Mouse (Mus musculus): Measurements from ENCODE around the gene Susd3. TPM values are rescaled to one million over a fixed set of nuclear protein-coding genes. Genes with fewer than 3 reads are reported as not detected.

Susd3 gene
- polyA plus RNA-seq (2015; fragmentation: Nextera tagmentation; extraction: Ambion mirVana): 0.56 and 0.85 TPM in 2 replicates

DNA sequence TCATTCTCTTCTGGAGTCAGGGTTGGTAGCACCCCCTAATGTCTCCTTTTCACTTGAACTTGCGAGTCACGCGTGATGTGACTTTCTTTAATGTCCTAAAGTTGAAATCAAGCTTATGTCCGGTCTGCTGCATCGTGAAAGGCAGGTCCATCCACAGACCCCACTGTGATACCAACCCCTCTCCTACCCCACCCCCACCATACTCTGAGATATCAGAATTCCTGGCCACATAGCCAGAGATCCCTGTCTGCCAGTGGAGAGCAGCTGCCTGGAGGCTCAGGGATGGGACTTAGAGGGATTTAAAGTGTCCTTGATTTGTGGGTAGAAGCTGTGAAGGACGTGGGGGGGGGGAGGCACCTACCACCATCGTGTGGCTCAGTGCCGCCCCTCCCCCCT, at the start of gene Susd3:
Gene Susd3, minus strand, starts transcription at position 240 of the 396 bp plus-strand sequence.
- Histone ChIP-seq H3K36me3 (ENCODE audit: control insufficient read depth, insufficient read depth, low read length) (no peaks in the 10 kb centered on the region), H3K4me3 (ENCODE audit: low read length) (peak within 1 kb of the TSS; percentile 38), H3K9ac (ENCODE audit: low read depth, low read length) (peak within 1 kb of the TSS; percentile 19; the same call in 1 of the 2 replicates), H3K4me2 (ENCODE audit: low read length) (peak within 1 kb of the TSS; percentile 67), H3K4me1 (ENCODE audit: control insufficient read depth, insufficient read depth, low read depth, low read length) (peaks cover 7% of the 10 kb centered on the region), H3K27me3 (replicated peaks; ENCODE audit: control insufficient read depth, insufficient read depth, low read length) (peaks cover 21% of the 10 kb centered on the region), H3K27ac (ENCODE audit: low read depth, low read length) (no peak within 1 kb of the TSS), H3K9me3 (ENCODE audit: control insufficient read depth, low read length) (no peaks in the 10 kb centered on the region)
- 23% methylated on average over 8 of the region's 8 CpGs for WGBS
- ATAC-seq: no peak

GRCm38 (mm10) chr13:49296270-49296669, 47.8 kb upstream of the Susd3 start:
- Histone ChIP-seq H3K27ac (ENCODE audit: low read depth, low read length) (no peak overlapping the region), H3K4me3 (ENCODE audit: low read length) (no peak overlapping the region), H3K9me3 (ENCODE audit: control insufficient read depth, low read length) (no peaks in the 10 kb centered on the region), H3K4me2 (ENCODE audit: low read length) (no peak overlapping the region), H3K9ac (ENCODE audit: low read depth, low read length) (no peak overlapping the region), H3K27me3 (replicated peaks; ENCODE audit: control insufficient read depth, insufficient read depth, low read length) (no peaks in the 10 kb centered on the region), H3K36me3 (ENCODE audit: control insufficient read depth, insufficient read depth, low read length) (no peaks in the 10 kb centered on the region), H3K4me1 (ENCODE audit: control insufficient read depth, insufficient read depth, low read depth, low read length) (no peaks in the 10 kb centered on the region)
- 84% methylated on average over 7 of the region's 7 CpGs for WGBS
- ATAC-seq: no peak

DNA sequence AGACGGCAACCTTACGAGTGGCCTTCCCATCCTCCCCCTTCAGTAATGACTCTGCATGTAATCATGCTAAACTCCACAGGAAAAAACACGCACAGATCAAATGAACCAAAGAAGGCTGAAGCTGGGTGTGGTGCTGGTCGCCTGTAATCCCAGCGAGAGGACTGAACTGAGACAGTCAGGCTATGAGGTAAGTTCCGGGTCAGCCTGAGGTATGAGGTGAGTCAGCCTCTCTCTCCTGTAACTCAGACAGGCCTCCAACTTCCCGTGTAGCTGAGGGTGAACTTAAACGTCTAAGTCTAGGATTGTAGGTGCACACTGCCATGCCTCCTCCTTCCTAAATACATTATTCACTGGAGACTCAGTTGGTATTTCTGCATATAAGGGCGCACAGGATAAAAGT, 45.6 kb upstream of the Susd3 start:
- Histone ChIP-seq H3K9me3 (ENCODE audit: control insufficient read depth, low read length) (no peaks in the 10 kb centered on the region), H3K4me3 (ENCODE audit: low read length) (no peak overlapping the region), H3K27ac (ENCODE audit: low read depth, low read length) (no peak overlapping the region), H3K4me1 (ENCODE audit: control insufficient read depth, insufficient read depth, low read depth, low read length) (no peaks in the 10 kb centered on the region), H3K9ac (ENCODE audit: low read depth, low read length) (no peak overlapping the region), H3K4me2 (ENCODE audit: low read length) (no peak overlapping the region), H3K27me3 (replicated peaks; ENCODE audit: control insufficient read depth, insufficient read depth, low read length) (no peaks in the 10 kb centered on the region), H3K36me3 (ENCODE audit: control insufficient read depth, insufficient read depth, low read length) (no peaks in the 10 kb centered on the region)
- WGBS: 90% methylated on average over 9 of the region's 9 CpGs
- no peak for ATAC-seq

DNA sequence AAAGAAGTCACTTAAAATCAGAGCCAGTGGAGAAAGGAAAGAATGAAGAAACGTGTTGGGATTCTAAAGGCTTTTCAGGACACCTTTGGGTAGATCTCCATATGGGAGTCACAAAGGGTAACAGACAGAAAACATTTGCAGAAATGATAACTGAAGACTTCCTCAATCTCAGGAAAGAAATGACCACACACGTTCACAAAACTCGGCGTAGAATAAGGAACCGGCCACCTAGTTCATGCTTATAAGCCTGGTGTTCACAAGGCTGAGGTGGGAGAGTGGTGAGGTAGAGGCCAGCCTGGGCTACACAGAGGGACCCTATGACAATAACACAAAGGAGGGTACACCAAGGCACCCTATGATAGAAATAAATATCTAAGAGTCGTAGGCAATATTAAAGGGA, 43.4 kb upstream of the Susd3 start:
- ATAC-seq: no peak
- Histone ChIP-seq H3K4me2 (ENCODE audit: low read length) (no peak overlapping the region), H3K4me3 (ENCODE audit: low read length) (no peak overlapping the region), H3K27me3 (replicated peaks; ENCODE audit: control insufficient read depth, insufficient read depth, low read length) (no peaks in the 10 kb centered on the region), H3K36me3 (ENCODE audit: control insufficient read depth, insufficient read depth, low read length) (peaks cover 3% of the 10 kb centered on the region), H3K9ac (ENCODE audit: low read depth, low read length) (no peak overlapping the region), H3K9me3 (ENCODE audit: control insufficient read depth, low read length) (no peaks in the 10 kb centered on the region), H3K4me1 (ENCODE audit: control insufficient read depth, insufficient read depth, low read depth, low read length) (no peaks in the 10 kb centered on the region), H3K27ac (ENCODE audit: low read depth, low read length) (no peak overlapping the region)
- WGBS: 93% methylated on average over 6 of the region's 6 CpGs

- H3K9me3 ChIP-seq (ENCODE audit: control insufficient read depth, low read length): no peaks in the 10 kb centered on the region
- H3K36me3 ChIP-seq (ENCODE audit: control insufficient read depth, insufficient read depth, low read length): peaks cover 3% of the 10 kb centered on the region
- no peak for ATAC-seq
- H3K9ac ChIP-seq (ENCODE audit: low read depth, low read length): no peak overlapping the region
- no peak overlapping the region for H3K4me2 ChIP-seq (ENCODE audit: low read length)
- no peaks in the 10 kb centered on the region for H3K27me3 ChIP-seq (replicated peaks; ENCODE audit: control insufficient read depth, insufficient read depth, low read length)
- H3K4me1 ChIP-seq (ENCODE audit: control insufficient read depth, insufficient read depth, low read depth, low read length): no peaks in the 10 kb centered on the region
- WGBS: 53% methylated on average over 1 of the region's 1 CpGs
- H3K27ac ChIP-seq (ENCODE audit: low read depth, low read length): no peak overlapping the region
- no peak overlapping the region for H3K4me3 ChIP-seq (ENCODE audit: low read length)
These were observed 42.9 kb upstream of the Susd3 start for GRCm38 (mm10) chr13:49291398-49291797.

- H3K27ac ChIP-seq (ENCODE audit: low read depth, low read length): no peak overlapping the region
- WGBS: 95% methylated on average over 6 of the region's 6 CpGs
- no peak overlapping the region for H3K9ac ChIP-seq (ENCODE audit: low read depth, low read length)
- no peak overlapping the region for H3K4me2 ChIP-seq (ENCODE audit: low read length)
- no peaks in the 10 kb centered on the region for H3K4me1 ChIP-seq (ENCODE audit: control insufficient read depth, insufficient read depth, low read depth, low read length)
- no peak overlapping the region for H3K4me3 ChIP-seq (ENCODE audit: low read length)
- H3K9me3 ChIP-seq (ENCODE audit: control insufficient read depth, low read length): no peaks in the 10 kb centered on the region
- H3K36me3 ChIP-seq (ENCODE audit: control insufficient read depth, insufficient read depth, low read length): peaks cover 3% of the 10 kb centered on the region
- H3K27me3 ChIP-seq (replicated peaks; ENCODE audit: control insufficient read depth, insufficient read depth, low read length): no peaks in the 10 kb centered on the region
- no peak for ATAC-seq
These were observed 38.7 kb upstream of the Susd3 start for GRCm38 (mm10) chr13:49287224-49287623.

DNA sequence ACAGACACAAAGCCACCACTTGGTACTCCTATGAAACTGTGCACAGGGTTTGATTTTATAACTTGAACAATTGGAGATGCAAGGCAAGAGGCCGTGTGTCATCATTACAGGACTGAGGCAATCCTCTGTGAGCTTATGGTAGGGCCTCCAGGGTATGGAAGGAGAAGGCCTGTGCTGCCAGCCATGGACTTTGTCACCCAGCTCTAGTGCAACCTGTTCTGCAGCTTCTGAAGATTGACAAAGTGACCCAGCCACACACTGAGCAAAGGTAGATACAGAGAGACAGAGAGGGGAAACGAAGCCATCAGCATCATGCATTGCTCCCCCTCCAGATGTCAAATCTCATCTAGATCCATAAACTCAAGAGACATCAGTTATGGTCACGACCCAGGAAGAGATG, 38.2 kb upstream of the Susd3 start:
- ATAC-seq: no peak
- no peaks in the 10 kb centered on the region for H3K4me1 ChIP-seq (ENCODE audit: control insufficient read depth, insufficient read depth, low read depth, low read length)
- 85% methylated on average over 3 of the region's 3 CpGs for WGBS
- peaks cover 3% of the 10 kb centered on the region for H3K36me3 ChIP-seq (ENCODE audit: control insufficient read depth, insufficient read depth, low read length)
- H3K4me3 ChIP-seq (ENCODE audit: low read length): no peak overlapping the region
- no peak overlapping the region for H3K4me2 ChIP-seq (ENCODE audit: low read length)
- no peaks in the 10 kb centered on the region for H3K27me3 ChIP-seq (replicated peaks; ENCODE audit: control insufficient read depth, insufficient read depth, low read length)
- no peaks in the 10 kb centered on the region for H3K9me3 ChIP-seq (ENCODE audit: control insufficient read depth, low read length)
- no peak overlapping the region for H3K27ac ChIP-seq (ENCODE audit: low read depth, low read length)
- no peak overlapping the region for H3K9ac ChIP-seq (ENCODE audit: low read depth, low read length)

GRCm38 (mm10) chr13:49283686-49284085, 35.2 kb upstream of the Susd3 start:
- no peak overlapping the region for H3K27ac ChIP-seq (ENCODE audit: low read depth, low read length)
- no peak overlapping the region for H3K9ac ChIP-seq (ENCODE audit: low read depth, low read length)
- 84% methylated on average over 9 of the region's 9 CpGs for WGBS
- H3K36me3 ChIP-seq (ENCODE audit: control insufficient read depth, insufficient read depth, low read length): peaks cover 16% of the 10 kb centered on the region
- no peaks in the 10 kb centered on the region for H3K9me3 ChIP-seq (ENCODE audit: control insufficient read depth, low read length)
- H3K27me3 ChIP-seq (replicated peaks; ENCODE audit: control insufficient read depth, insufficient read depth, low read length): no peaks in the 10 kb centered on the region
- H3K4me1 ChIP-seq (ENCODE audit: control insufficient read depth, insufficient read depth, low read depth, low read length): no peaks in the 10 kb centered on the region
- H3K4me2 ChIP-seq (ENCODE audit: low read length): no peak overlapping the region
- H3K4me3 ChIP-seq (ENCODE audit: low read length): no peak overlapping the region
- ATAC-seq: no peak

DNA sequence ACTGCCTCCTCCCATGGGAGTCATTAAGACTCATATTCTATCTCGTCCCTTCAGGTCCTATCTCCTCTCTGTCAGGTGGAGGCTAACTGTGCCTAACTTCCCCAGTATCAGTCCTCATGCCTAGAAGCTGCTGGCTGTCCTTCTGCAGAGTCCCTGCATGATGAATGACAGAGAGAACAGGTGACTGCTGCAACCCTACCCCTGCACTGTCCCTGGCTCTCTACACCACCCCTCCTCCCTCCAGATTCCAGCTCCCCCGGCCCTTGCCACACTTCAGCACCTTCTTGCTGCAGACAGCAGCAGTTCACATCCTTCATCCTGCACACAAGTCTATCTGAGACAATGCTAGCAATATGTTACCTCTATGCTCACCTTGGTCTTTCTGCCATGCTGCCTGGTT, 33.7 kb upstream of the Susd3 start:
- H3K4me2 ChIP-seq (ENCODE audit: low read length): no peak overlapping the region
- peaks cover 15% of the 10 kb centered on the region for H3K36me3 ChIP-seq (ENCODE audit: control insufficient read depth, insufficient read depth, low read length)
- no peak for ATAC-seq
- no peak overlapping the region for H3K9ac ChIP-seq (ENCODE audit: low read depth, low read length)
- H3K9me3 ChIP-seq (ENCODE audit: control insufficient read depth, low read length): no peaks in the 10 kb centered on the region
- H3K27me3 ChIP-seq (replicated peaks; ENCODE audit: control insufficient read depth, insufficient read depth, low read length): no peaks in the 10 kb centered on the region
- 72% methylated on average over 2 of the region's 2 CpGs for WGBS
- H3K4me3 ChIP-seq (ENCODE audit: low read length): no peak overlapping the region
- no peaks in the 10 kb centered on the region for H3K4me1 ChIP-seq (ENCODE audit: control insufficient read depth, insufficient read depth, low read depth, low read length)
- H3K27ac ChIP-seq (ENCODE audit: low read depth, low read length): no peak overlapping the region
